In the genomic region with DNA sequence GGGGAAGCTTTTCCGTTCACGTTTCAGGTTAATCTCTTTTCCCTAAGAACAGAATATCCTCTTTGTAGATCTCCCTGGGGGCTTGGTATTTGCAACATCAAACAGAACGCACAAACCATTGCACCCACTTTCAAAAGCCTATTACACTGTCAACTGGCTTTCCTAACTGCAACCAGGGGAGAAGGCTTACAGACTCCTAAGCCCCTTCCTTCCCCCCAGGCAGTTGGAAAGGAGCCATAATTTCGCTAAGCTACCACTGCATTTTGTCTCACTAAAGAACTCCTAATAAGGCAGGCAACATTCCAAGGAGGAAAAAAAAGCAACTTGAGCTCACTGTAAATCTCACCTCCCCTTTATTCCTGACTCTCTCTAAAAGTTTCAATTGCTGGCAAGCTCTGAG, we compare ENCODE assay signal across 13 mouse cellular contexts.
DNase-seq lines count a peak whose midpoint lies in the region; ATAC-seq and TF ChIP-seq lines count a peak whose summit lies in the region.
"Had no signal": no experiment of that assay in that cellular context is flagged by ENCODE, and none has a peak within 500 bp of the region (broad histone marks: within the 10 kb centered on the region; RNA-seq: fewer than 3 reads in every experiment).

No protein-coding gene starts in this region.

- WGBS in kidney, postnatal 0 days: 49% methylated on average over 4 of the region's 4 CpGs
- 8% methylated on average over 4 of the region's 4 CpGs for WGBS in forebrain, postnatal 0 days

- intact Hi-C loops in left cerebral cortex, adult 2 months (cut with DNase I): no loop called here

- H3K27ac ChIP-seq in kidney, postnatal 0 days: no peak overlapping the region
- no peak overlapping the region for H3K27ac ChIP-seq in forebrain, postnatal 0 days (ENCODE audit: low read depth, low read length)
- no peak overlapping the region for H3K27ac ChIP-seq in left cerebral cortex, adult 2 months
- H3K27ac ChIP-seq: liver, embryonic 12.5 days had no signal

- H3K4me3 ChIP-seq in kidney, postnatal 0 days (replicated peaks; ENCODE audit: low read depth, low read length): no peak overlapping the region
- H3K4me3 ChIP-seq in forebrain, postnatal 0 days (ENCODE audit: low read depth, low read length): no peak overlapping the region
- no peak overlapping the region for H3K4me3 ChIP-seq in left cerebral cortex, adult 2 months
- H3K4me3 ChIP-seq: liver, embryonic 12.5 days had no signal

- H3K9me3 ChIP-seq in kidney, postnatal 0 days (replicated peaks; ENCODE audit: low read length): no peaks in the 10 kb centered on the region
- H3K9me3 ChIP-seq in forebrain, postnatal 0 days (ENCODE audit: low read length): no peaks in the 10 kb centered on the region
- H3K9me3 ChIP-seq: liver, embryonic 12.5 days had no signal

- ATAC-seq in kidney, postnatal 0 days (replicated peaks; ENCODE audit: low FRiP score, low read depth): no peak
- ATAC-seq in forebrain, postnatal 0 days: no peak
- ATAC-seq: liver, embryonic 12.5 days had no signal

- no peak for TF ChIP-seq CTCF in kidney, postnatal 0 days (IDR thresholded peaks at IDR 0.05; ENCODE audit: low read depth)
- no peak for TF ChIP-seq CTCF in forebrain, postnatal 0 days (IDR thresholded peaks at IDR 0.05; ENCODE audit: low read depth)
- no peak for TF ChIP-seq CTCF in left cerebral cortex, adult 2 months (IDR thresholded peaks at IDR 0.05)

- no peaks in the 10 kb centered on the region for H3K36me3 ChIP-seq in kidney, postnatal 0 days (ENCODE audit: insufficient read depth, low read length)
- H3K36me3 ChIP-seq in forebrain, postnatal 0 days (ENCODE audit: insufficient read depth): no peaks in the 10 kb centered on the region
- H3K36me3 ChIP-seq: liver, embryonic 12.5 days had no signal

- H3K4me1 ChIP-seq in kidney, postnatal 0 days (replicated peaks; ENCODE audit: insufficient read depth, low read length): peaks cover 40% of the 10 kb centered on the region
- H3K4me1 ChIP-seq in forebrain, postnatal 0 days (ENCODE audit: insufficient read depth): peaks cover 14% of the 10 kb centered on the region; the same call in 1 of the 2 replicates
- H3K4me1 ChIP-seq: liver, embryonic 12.5 days had no signal

- H3K27me3 ChIP-seq in kidney, postnatal 0 days (ENCODE audit: insufficient read depth, low read length): no peaks in the 10 kb centered on the region
- H3K27me3 ChIP-seq in forebrain, postnatal 0 days (ENCODE audit: insufficient read depth, low read length): no peaks in the 10 kb centered on the region
- H3K27me3 ChIP-seq: liver, embryonic 12.5 days had no signal

- no peak overlapping the region for H3K4me2 ChIP-seq in kidney, postnatal 0 days (ENCODE audit: low read length)
- no peak overlapping the region for H3K4me2 ChIP-seq in forebrain, postnatal 0 days (ENCODE audit: low read depth)
- H3K4me2 ChIP-seq: liver, embryonic 12.5 days had no signal

- DNase-seq in embryo, embryonic 10.5 days (ENCODE audit: low spot score): peak; percentile 31
- no peak for DNase-seq in embryo, embryonic 9.5 days (ENCODE audit: extremely low spot score)
- peak; percentile 76 for DNase-seq in kidney, postnatal 0 days (ENCODE audit: low spot score)
- no peak for DNase-seq in kidney, adult 8-10 months
- peak; percentile 4 for DNase-seq in R1 (ENCODE audit: low read depth, low spot score)
- peak; percentile 36 for DNase-seq in forebrain, postnatal 0 days
- DNase-seq in left cerebral cortex, adult 2 months (ENCODE audit: extremely low spot score in 1 of 2, low spot score in 2 of 2): no peak
- DNase-seq in ovary, postnatal 14 days (ENCODE audit: low spot score): no peak
- DNase-seq: cerebellum, adult 18-20 months; heart, adult 18-20 months; right cerebral cortex, postnatal 4 days; thymus, postnatal 36 days had no signal

- no peak overlapping the region for H3K9ac ChIP-seq in kidney, postnatal 0 days (ENCODE audit: low read depth, low read length)
- no peak overlapping the region for H3K9ac ChIP-seq in forebrain, postnatal 0 days
- H3K9ac ChIP-seq: liver, embryonic 12.5 days had no signal

Comparison
In these comparisons a context has a peak if more than half of its experiments do, and no peak if none do; other contexts are left out.
1. DNase-seq: peak in embryo, embryonic 10.5 days (single experiment), kidney, postnatal 0 days (single experiment), R1 (single experiment) and forebrain, postnatal 0 days (single experiment); none in embryo, embryonic 9.5 days (single experiment), kidney, adult 8-10 months (0 of 2), left cerebral cortex, adult 2 months (0 of 2) and ovary, postnatal 14 days (single experiment).